ENCODE assay signal across 15 mouse cellular contexts in genomic region chr19:25608961-25609850, GRCm38 (mm10). TPM values are rescaled to one million over a fixed set of nuclear protein-coding genes. Genes with fewer than 3 reads are reported as not detected.
DNase-seq lines count a peak whose midpoint lies in the region; ATAC-seq and TF ChIP-seq lines count a peak whose summit lies in the region.
"Had no signal": no experiment of that assay in that cellular context is flagged by ENCODE, and none has a peak within 500 bp of the region (broad histone marks: within the 10 kb centered on the region; RNA-seq: fewer than 3 reads in every experiment).

No protein-coding gene starts in this region.

- no peaks in the 10 kb centered on the region for H3K36me3 ChIP-seq in hindbrain, embryonic 11.5 days (ENCODE audit: control insufficient read depth, insufficient read depth, low read length)
- H3K36me3 ChIP-seq in hindbrain, postnatal 0 days (ENCODE audit: insufficient read depth, low read length): no peaks in the 10 kb centered on the region
- H3K36me3 ChIP-seq in midbrain, embryonic 11.5 days (ENCODE audit: control insufficient read depth, insufficient read depth, low read length): no peaks in the 10 kb centered on the region
- no peaks in the 10 kb centered on the region for H3K36me3 ChIP-seq in midbrain, postnatal 0 days (ENCODE audit: insufficient read depth, low read length)
- no peaks in the 10 kb centered on the region for H3K36me3 ChIP-seq in forebrain, embryonic 11.5 days (ENCODE audit: control insufficient read depth, insufficient read depth, low read length)
- H3K36me3 ChIP-seq: liver, embryonic 15.5 days had no signal

- WGBS in hindbrain, embryonic 11.5 days: under 1% methylated on average over 33 of the region's 33 CpGs
- 2% methylated on average over 33 of the region's 33 CpGs for WGBS in hindbrain, postnatal 0 days
- under 1% methylated on average over 33 of the region's 33 CpGs for WGBS in midbrain, embryonic 11.5 days
- under 1% methylated on average over 33 of the region's 33 CpGs for WGBS in midbrain, postnatal 0 days
- WGBS in forebrain, embryonic 11.5 days: under 1% methylated on average over 33 of the region's 33 CpGs

- no peak overlapping the region for H3K9ac ChIP-seq in hindbrain, embryonic 11.5 days (ENCODE audit: low read depth, low read length)
- H3K9ac ChIP-seq in hindbrain, postnatal 0 days (replicated peaks; ENCODE audit: low read length): no peak overlapping the region
- no peak overlapping the region for H3K9ac ChIP-seq in midbrain, embryonic 11.5 days (ENCODE audit: low read length)
- no peak overlapping the region for H3K9ac ChIP-seq in midbrain, postnatal 0 days (replicated peaks; ENCODE audit: low read length, poor library complexity, severe bottlenecking)
- H3K9ac ChIP-seq in forebrain, embryonic 11.5 days (ENCODE audit: low read length): peak overlapping the region; percentile 91
- H3K9ac ChIP-seq: liver, embryonic 15.5 days had no signal

- ATAC-seq in hindbrain, embryonic 11.5 days (ENCODE audit: low FRiP score): no peak
- no peak for ATAC-seq in hindbrain, postnatal 0 days
- ATAC-seq in midbrain, embryonic 11.5 days (ENCODE audit: low FRiP score): no peak
- ATAC-seq in midbrain, postnatal 0 days (ENCODE audit: low FRiP score): no peak
- no peak for ATAC-seq in forebrain, embryonic 11.5 days (replicated peaks; ENCODE audit: low FRiP score)
- no peak for ATAC-seq in megakaryocyte progenitor cell, adult 5-6 weeks (replicated peaks; ENCODE audit: poor library complexity)
- ATAC-seq: CD4-positive, CD25-positive, alpha-beta regulatory T cell, adult 4 months had no signal

- DNase-seq in hindbrain, embryonic 11.5 days (ENCODE audit: low spot score): peak; percentile 66
- DNase-seq in hindbrain, postnatal 0 days (ENCODE audit: low spot score): no peak
- peak; percentile 97 for DNase-seq in midbrain, embryonic 11.5 days (ENCODE audit: low spot score, missing footprints)
- no peak for DNase-seq in midbrain, postnatal 0 days (ENCODE audit: low spot score)
- no peak for DNase-seq in forebrain, embryonic 11.5 days (ENCODE audit: low spot score)
- DNase-seq in urinary bladder, postnatal 36 days (ENCODE audit: low spot score in 2 of 2): no peak
- DNase-seq: cerebellum, adult 9-11 months; gastrocnemius, postnatal 36 days had no signal

- H3K4me2 ChIP-seq in hindbrain, embryonic 11.5 days (replicated peaks; ENCODE audit: low read depth, low read length): no peak overlapping the region
- H3K4me2 ChIP-seq in hindbrain, postnatal 0 days (ENCODE audit: low read depth, low read length): no peak overlapping the region
- no peak overlapping the region for H3K4me2 ChIP-seq in midbrain, embryonic 11.5 days
- H3K4me2 ChIP-seq in midbrain, postnatal 0 days (ENCODE audit: low read depth, low read length, poor library complexity, severe bottlenecking): no peak overlapping the region
- peak overlapping the region; percentile 57 for H3K4me2 ChIP-seq in forebrain, embryonic 11.5 days (ENCODE audit: low read depth, low read length, severe bottlenecking)

- H3K27ac ChIP-seq in hindbrain, embryonic 11.5 days (ENCODE audit: low read depth, low read length): no peak overlapping the region
- no peak overlapping the region for H3K27ac ChIP-seq in hindbrain, postnatal 0 days
- no peak overlapping the region for H3K27ac ChIP-seq in midbrain, embryonic 11.5 days (ENCODE audit: low read depth, low read length)
- no peak overlapping the region for H3K27ac ChIP-seq in midbrain, postnatal 0 days (ENCODE audit: low read depth, low read length)
- H3K27ac ChIP-seq in forebrain, embryonic 11.5 days (ENCODE audit: low read depth, low read length): peak overlapping the region; percentile 88
- H3K27ac ChIP-seq: kidney, postnatal 0 days; liver, embryonic 15.5 days had no signal

- peaks cover 16% of the 10 kb centered on the region for H3K4me1 ChIP-seq in hindbrain, embryonic 11.5 days (replicated peaks; ENCODE audit: control insufficient read depth, insufficient read depth, low read length)
- H3K4me1 ChIP-seq in hindbrain, postnatal 0 days (ENCODE audit: insufficient read depth, low read length): no peaks in the 10 kb centered on the region
- H3K4me1 ChIP-seq in midbrain, embryonic 11.5 days (ENCODE audit: control insufficient read depth, insufficient read depth, low read length): peaks cover 31% of the 10 kb centered on the region
- H3K4me1 ChIP-seq in midbrain, postnatal 0 days (ENCODE audit: insufficient read depth, low read length): peaks cover 5% of the 10 kb centered on the region; the same call in 1 of the 2 replicates
- H3K4me1 ChIP-seq in forebrain, embryonic 11.5 days (replicated peaks; ENCODE audit: control insufficient read depth, insufficient read depth, low read length): peaks cover 24% of the 10 kb centered on the region

- H3K4me3 ChIP-seq in hindbrain, embryonic 11.5 days (ENCODE audit: low read depth, low read length): no peak overlapping the region
- no peak overlapping the region for H3K4me3 ChIP-seq in hindbrain, postnatal 0 days (ENCODE audit: low read length)
- no peak overlapping the region for H3K4me3 ChIP-seq in midbrain, embryonic 11.5 days (ENCODE audit: low read depth, low read length)
- H3K4me3 ChIP-seq in midbrain, postnatal 0 days (ENCODE audit: low read depth, low read length): no peak overlapping the region
- peak overlapping the region; percentile 65 for H3K4me3 ChIP-seq in forebrain, embryonic 11.5 days (ENCODE audit: low read depth, low read length)
- H3K4me3 ChIP-seq: erythroblast, embryonic 14.5 days had no signal

- peaks cover 91% of the 10 kb centered on the region for H3K27me3 ChIP-seq in hindbrain, embryonic 11.5 days (ENCODE audit: control insufficient read depth, insufficient read depth, low read length)
- peaks cover 81% of the 10 kb centered on the region for H3K27me3 ChIP-seq in hindbrain, postnatal 0 days (ENCODE audit: insufficient read depth, low read length)
- peaks cover 98% of the 10 kb centered on the region for H3K27me3 ChIP-seq in midbrain, embryonic 11.5 days (ENCODE audit: control insufficient read depth, insufficient read depth, low read length)
- peaks cover 72% of the 10 kb centered on the region for H3K27me3 ChIP-seq in midbrain, postnatal 0 days (ENCODE audit: insufficient read depth, low read length)
- peaks cover 70% of the 10 kb centered on the region for H3K27me3 ChIP-seq in forebrain, embryonic 11.5 days (ENCODE audit: control insufficient read depth, insufficient read depth, low read length)

- H3K9me3 ChIP-seq in hindbrain, embryonic 11.5 days (ENCODE audit: control insufficient read depth, low read length): no peaks in the 10 kb centered on the region
- H3K9me3 ChIP-seq in hindbrain, postnatal 0 days (ENCODE audit: low read length): no peaks in the 10 kb centered on the region
- H3K9me3 ChIP-seq in midbrain, embryonic 11.5 days (ENCODE audit: control insufficient read depth, low read length): no peaks in the 10 kb centered on the region
- H3K9me3 ChIP-seq in midbrain, postnatal 0 days (ENCODE audit: low read length): no peaks in the 10 kb centered on the region
- H3K9me3 ChIP-seq in forebrain, embryonic 11.5 days (ENCODE audit: control insufficient read depth, low read length): no peaks in the 10 kb centered on the region
- H3K9me3 ChIP-seq: liver, embryonic 15.5 days had no signal

- no peak for TF ChIP-seq CTCF in hindbrain, postnatal 0 days (IDR thresholded peaks at IDR 0.05; ENCODE audit: low read depth)
- no peak for TF ChIP-seq CTCF in midbrain, postnatal 0 days (IDR thresholded peaks at IDR 0.05)

RNA-seq across cellular contexts. Expression of gene Dmrt3, which starts 0.9 kb away (rescaled TPM):
- 0.67 and 1.2 TPM in 2 replicates for polyA plus RNA-seq in hindbrain, embryonic 11.5 days (2014; fragmentation: Nextera tagmentation; extraction: Ambion mirVana)
- 0.31 and 1.8 TPM in 2 replicates for total RNA-seq in hindbrain, postnatal 0 days (2014; rRNA removed)
- 0.21 and 0.26 TPM in 2 replicates for polyA plus RNA-seq in hindbrain, postnatal 0 days (2015; fragmentation: Nextera tagmentation; extraction: Ambion mirVana)
- 0.43 and 1.3 TPM in 2 replicates for polyA plus RNA-seq in midbrain, embryonic 11.5 days (2014; fragmentation: Nextera tagmentation; extraction: Ambion mirVana)
- 0.93 TPM in 1 of 2 replicates, not detected in the other for total RNA-seq in midbrain, postnatal 0 days (2014; rRNA removed)
- 0.06 TPM in 1 of 2 replicates, not detected in the other for polyA plus RNA-seq in midbrain, postnatal 0 days (2015; fragmentation: Nextera tagmentation; extraction: Ambion mirVana)
- 21.8 and 23.8 TPM in 2 replicates for polyA plus RNA-seq in forebrain, embryonic 11.5 days (2014; fragmentation: Nextera tagmentation; extraction: Ambion mirVana)
- not detected in 2 replicates for total RNA-seq in megakaryocyte progenitor cell, adult 5-6 weeks (2015)
- not detected in 2 replicates for total RNA-seq in megakaryocyte progenitor cell, adult 5-6 weeks (2017)
- total RNA-seq: gastrocnemius, postnatal 36 days; heart, postnatal 25 days; left cerebral cortex, adult 18-20 months had no signal
- polyA plus RNA-seq: CD4-positive, CD25-positive, alpha-beta regulatory T cell, adult 4 months; erythroblast, embryonic 14.5 days; liver, embryonic 15.5 days had no signal

Comparison
In these comparisons a context has a peak if more than half of its experiments do, and no peak if none do; other contexts are left out.
1. DNase-seq: peak in hindbrain, embryonic 11.5 days (single experiment) and midbrain, embryonic 11.5 days (single experiment); none in hindbrain, postnatal 0 days (single experiment), midbrain, postnatal 0 days (single experiment), forebrain, embryonic 11.5 days (single experiment) and urinary bladder, postnatal 36 days (0 of 2).
2. RNA of gene Dmrt3, which starts 0.9 kb away (polyA plus RNA-seq): 21.8 to 23.8 TPM in forebrain, embryonic 11.5 days; 0.43 to 1.3 TPM in midbrain, embryonic 11.5 days, 0.67 to 1.2 TPM in hindbrain, embryonic 11.5 days, 0.21 to 0.26 TPM in hindbrain, postnatal 0 days and 0.06 TPM in midbrain, postnatal 0 days; every median in the first group is over 10 times any median in the second.